13 mouse cellular contexts compared by ENCODE assay signal in the genomic region with DNA sequence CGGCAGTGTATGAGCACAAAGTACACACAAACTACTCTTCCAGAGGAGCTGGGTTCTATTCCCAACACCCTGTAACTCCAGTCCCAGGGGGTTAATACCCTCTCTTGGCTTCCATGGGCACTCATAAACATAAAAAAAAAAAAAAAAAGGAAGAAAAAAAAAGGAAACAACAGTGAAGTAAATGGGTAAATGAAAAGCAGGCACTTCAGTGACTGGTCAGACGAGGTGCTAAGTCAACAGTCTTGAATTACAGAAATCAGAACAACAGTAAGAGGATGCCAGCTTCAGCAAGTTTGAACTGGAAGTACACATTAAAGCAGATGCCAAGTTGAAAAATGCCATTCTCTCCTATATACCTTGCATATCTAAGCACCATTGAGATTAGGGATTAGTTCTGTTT.
"Had no signal": no experiment of that assay in that cellular context is flagged by ENCODE, and none has a peak within 500 bp of the region (broad histone marks: within the 10 kb centered on the region; RNA-seq: fewer than 3 reads in every experiment).

No protein-coding gene starts in this region.

- H3K27ac ChIP-seq: intestine, embryonic 15.5 days; kidney, embryonic 15.5 days; left cerebral cortex, adult 2 months; limb, embryonic 15.5 days; liver, embryonic 13.5 days; lung, embryonic 15.5 days; stomach, embryonic 15.5 days had no signal

- H3K9ac ChIP-seq: intestine, embryonic 15.5 days; kidney, embryonic 15.5 days; limb, embryonic 15.5 days; liver, embryonic 13.5 days; lung, embryonic 15.5 days; stomach, embryonic 15.5 days had no signal

- H3K4me3 ChIP-seq: intestine, embryonic 15.5 days; kidney, embryonic 15.5 days; left cerebral cortex, adult 2 months; limb, embryonic 15.5 days; liver, embryonic 13.5 days; lung, embryonic 15.5 days; megakaryocyte, embryonic 14.5 days; stomach, embryonic 15.5 days had no signal

- H3K9me3 ChIP-seq: intestine, embryonic 15.5 days; kidney, embryonic 15.5 days; limb, embryonic 15.5 days; liver, embryonic 13.5 days; lung, embryonic 15.5 days; megakaryocyte, embryonic 14.5 days; stomach, embryonic 15.5 days had no signal

- DNase-seq: kidney, adult 2 months; kidney, postnatal 25 days; liver, embryonic 13.5 days; right cerebral cortex, postnatal 14 days; thymus, postnatal 14 days had no signal

- H3K36me3 ChIP-seq: limb, embryonic 15.5 days; lung, embryonic 15.5 days; stomach, embryonic 15.5 days had no signal

- H3K4me2 ChIP-seq: intestine, embryonic 15.5 days; kidney, embryonic 15.5 days; limb, embryonic 15.5 days; liver, embryonic 13.5 days; lung, embryonic 15.5 days; midbrain, embryonic 11.5 days; stomach, embryonic 15.5 days had no signal

- ATAC-seq: intestine, embryonic 15.5 days had no signal

- H3K27me3 ChIP-seq: intestine, embryonic 15.5 days; kidney, embryonic 15.5 days; limb, embryonic 15.5 days; liver, embryonic 13.5 days; lung, embryonic 15.5 days; megakaryocyte, embryonic 14.5 days; stomach, embryonic 15.5 days had no signal
